Mouse (Mus musculus) inflammation-experienced regulatory T-cells, adult 16 weeks (primary cell): ENCODE measurements around the gene Acap3. TPM values are rescaled to one million over a fixed set of nuclear protein-coding genes. Genes with fewer than 3 reads are reported as not detected.

Experiments
- polyA plus RNA-seq: library from polyadenylated mRNA; unstranded; fragments of 100-300 nt; shearing (Covaris generic); gene quantifications from one replicate; pipeline ENCODE4 v1.2.1, GENCODE M21; 2017

The Acap3 gene
- 8.2 TPM for polyA plus RNA-seq

GRCm38 (mm10) chr4:155891551-155892001 lies at the start of gene Acap3, which contains the start of gene Pusl1:
Acap3 (plus strand) TSS chr4:155891822.
Pusl1 (minus strand) TSS chr4:155891781.

GRCm38 (mm10) chr4:155846871-155847578 lies 44.6 kb upstream of the Acap3 start, which contains the start of gene Dvl1:
Dvl1 (plus strand) TSS chr4:155847402.

GRCm38 (mm10) chr4:155863001-155863400 lies 28.6 kb upstream of the Acap3 start, which contains the start of gene Tas1r3:
Tas1r3 (minus strand) TSS chr4:155863362.

GRCm38 (mm10) chr4:155869317-155870033 lies 22.1 kb upstream of the Acap3 start, which contains the start of the genes Cptp and Ints11:
Cptp (minus strand) TSS chr4:155869440.
Ints11 (plus strand) TSS chr4:155869546.

GRCm38 (mm10) chr4:155943534-155944249 lies 52.1 kb downstream of the Acap3 start, which contains the start of gene Ube2j2:
Ube2j2 (plus strand) TSS chr4:155943831.

Other genes starting within 250 kb of the Acap3 start
- not detected for gene Gm10563, start 246.4 kb upstream of the Acap3 start, polyA plus RNA-seq
- gene Mmp23, start 238.4 kb upstream of the Acap3 start, polyA plus RNA-seq = 0.56 TPM
- gene Mib2, start 222.6 kb upstream of the Acap3 start, polyA plus RNA-seq = 53.7 TPM
- 0.62 TPM for gene Fndc10, start 197.5 kb upstream of the Acap3 start, polyA plus RNA-seq
- 157 TPM for gene Ssu72, start 187.0 kb upstream of the Acap3 start, polyA plus RNA-seq
- gene Tmem240, start 157.0 kb upstream of the Acap3 start, polyA plus RNA-seq = 0.09 TPM
- 50.3 TPM for gene Atad3a, start 130.7 kb upstream of the Acap3 start, polyA plus RNA-seq
- gene Vwa1, start 117.1 kb upstream of the Acap3 start, polyA plus RNA-seq = 0.13 TPM
- gene Tmem88b, start 105.9 kb upstream of the Acap3 start, polyA plus RNA-seq = not detected
- not detected for gene Ankrd65, start 101.4 kb upstream of the Acap3 start, polyA plus RNA-seq
- 124 TPM for gene Mrpl20, start 88.9 kb upstream of the Acap3 start, polyA plus RNA-seq
- 217 TPM for gene Ccnl2, start 79.3 kb upstream of the Acap3 start, polyA plus RNA-seq
- gene Aurkaip1, start 60.5 kb upstream of the Acap3 start, polyA plus RNA-seq = 199 TPM
- 4.3 TPM for gene Mxra8, start 52.1 kb upstream of the Acap3 start, polyA plus RNA-seq
- gene Dvl1, start 44.4 kb upstream of the Acap3 start, polyA plus RNA-seq = 3.5 TPM
- gene Tas1r3, start 28.5 kb upstream of the Acap3 start, polyA plus RNA-seq = 1.4 TPM
- 20.8 TPM for gene Cptp, start 22.4 kb upstream of the Acap3 start, polyA plus RNA-seq
- 111 TPM for gene Ints11, start 22.3 kb upstream of the Acap3 start, polyA plus RNA-seq
- 29.9 TPM for gene Pusl1, start within 50 bp of the Acap3 start, polyA plus RNA-seq
- 19.8 TPM for gene Ube2j2, start 52.0 kb downstream of the Acap3 start, polyA plus RNA-seq
- 15.3 TPM for gene C1qtnf12, start 70.5 kb downstream of the Acap3 start, polyA plus RNA-seq
- gene B3galt6, start 100.8 kb downstream of the Acap3 start, polyA plus RNA-seq = 1.6 TPM
- 605 TPM for gene Sdf4, start 101.0 kb downstream of the Acap3 start, polyA plus RNA-seq
- gene Tnfrsf4, start 122.0 kb downstream of the Acap3 start, polyA plus RNA-seq = 1,006 TPM
- gene Tnfrsf18, start 134.3 kb downstream of the Acap3 start, polyA plus RNA-seq = 795 TPM
- 0.26 TPM for gene Ttll10, start 167.6 kb downstream of the Acap3 start, polyA plus RNA-seq
- 46.9 TPM for gene 9430015G10Rik, start 218.2 kb downstream of the Acap3 start, polyA plus RNA-seq
- 0.20 TPM for gene Rnf223, start 238.7 kb downstream of the Acap3 start, polyA plus RNA-seq